Mouse (Mus musculus) embryonic facial prominence, embryonic 13.5 days (tissue): Measurements from ENCODE around the gene 2010003K11Rik. TPM values are rescaled to one million over a fixed set of nuclear protein-coding genes. Genes with fewer than 3 reads are reported as not detected.
A peak's percentile ranks its signal among the peaks of the same experiment; 100 is the strongest.

ENCODE experiments used
- ATAC-seq: fragments of 200-750 bp; cut with Nextera tagmentation; 2 replicates; pipeline ENCODE4 v1.8.0; 2017; ENCODE audit warnings: low read depth; ENCODE audit not compliant: insufficient number of reproducible peaks, insufficient read depth, low FRiP score, low TSS enrichment
- H3K27ac ChIP-seq: fragments of 300-500 bp; sonication (generic); 2 replicates; pipeline ENCODE4 v1.5.1; 2015; ENCODE audit warnings: moderate library complexity, mild to moderate bottlenecking, inconsistent platforms
- H3K27me3 ChIP-seq: fragments of 300-500 bp; sonication (generic); 2 replicates; pipeline ENCODE4 v1.6.1; 2015; ENCODE audit warnings: mild to moderate bottlenecking, inconsistent platforms
- H3K36me3 ChIP-seq: fragments of 300-500 bp; sonication (generic); 2 replicates; pipeline ENCODE4 v1.6.1; 2015; ENCODE audit warnings: mild to moderate bottlenecking, inconsistent platforms
- H3K4me1 ChIP-seq: fragments of 300-500 bp; sonication (generic); 2 replicates; pipeline ENCODE4 v1.6.1; 2015; ENCODE audit warnings: inconsistent platforms
- H3K4me2 ChIP-seq: fragments of 300-500 bp; sonication (generic); 2 replicates; pipeline ENCODE4 v1.6.1; 2015; ENCODE audit warnings: moderate library complexity, mild to moderate bottlenecking, inconsistent platforms
- H3K4me3 ChIP-seq: fragments of 300-500 bp; sonication (generic); 2 replicates; pipeline ENCODE4 v1.5.1; 2015; ENCODE audit warnings: mild to moderate bottlenecking, inconsistent platforms
- H3K9ac ChIP-seq: fragments of 300-500 bp; sonication (generic); 2 replicates; pipeline ENCODE4 v1.6.1; 2015; ENCODE audit warnings: mild to moderate bottlenecking, inconsistent platforms
- H3K9me3 ChIP-seq: fragments of 300-500 bp; sonication (generic); 2 replicates; pipeline ENCODE4 v1.6.1; 2016; ENCODE audit warnings: inconsistent platforms
- WGBS: fragments of 180-500 bp; shearing (Covaris S2); methylation state at CpG from one replicate; pipeline ENCODE4 v1.1.7; 2015; ENCODE audit warnings: mixed read lengths; 5-methylcytosine and 5-hydroxymethylcytosine counted together
- polyA plus RNA-seq: library from polyadenylated mRNA; unstranded; fragments of >200 nt; fragmentation: Nextera tagmentation; extraction: Ambion mirVana; gene quantifications from 2 replicates; pipeline ENCODE4 v1.2.1, GENCODE M21; 2015

The 2010003K11Rik gene
- polyA plus RNA-seq, 1 experiment from 2014 or later: not detected

DNA sequence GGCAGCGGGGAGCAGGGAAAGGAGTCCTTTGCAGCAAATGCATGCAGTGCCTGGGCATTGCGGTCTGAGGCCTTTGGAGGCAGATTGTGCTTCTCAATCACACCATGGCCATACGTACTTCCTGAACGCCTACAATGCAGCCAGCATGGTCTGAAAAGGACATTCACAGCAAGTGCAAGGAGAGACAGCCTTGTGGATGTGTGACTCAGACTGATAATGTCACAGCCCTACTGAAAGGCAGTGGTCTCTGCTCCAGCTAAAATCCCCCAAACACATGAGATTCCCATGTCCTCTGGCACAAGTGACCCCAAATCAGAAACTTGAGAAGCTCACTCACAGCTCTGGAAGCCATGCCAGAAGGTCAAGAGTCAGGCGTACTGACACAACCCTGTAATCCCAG lies 2.6 kb downstream of the 2010003K11Rik start:
- peaks cover 7% of the 10 kb centered on the region; the same call in 1 of the 2 replicates for H3K4me1 ChIP-seq
- no peaks in the 10 kb centered on the region for H3K9me3 ChIP-seq
- H3K36me3 ChIP-seq: no peaks in the 10 kb centered on the region
- 80% methylated on average over 5 of the region's 5 CpGs for WGBS
- H3K27me3 ChIP-seq: no peaks in the 10 kb centered on the region
- H3K9ac ChIP-seq: no peak overlapping the region
- no peak for ATAC-seq
- H3K4me3 ChIP-seq: no peak overlapping the region
- H3K27ac ChIP-seq: no peak overlapping the region
- no peak overlapping the region for H3K4me2 ChIP-seq

DNA sequence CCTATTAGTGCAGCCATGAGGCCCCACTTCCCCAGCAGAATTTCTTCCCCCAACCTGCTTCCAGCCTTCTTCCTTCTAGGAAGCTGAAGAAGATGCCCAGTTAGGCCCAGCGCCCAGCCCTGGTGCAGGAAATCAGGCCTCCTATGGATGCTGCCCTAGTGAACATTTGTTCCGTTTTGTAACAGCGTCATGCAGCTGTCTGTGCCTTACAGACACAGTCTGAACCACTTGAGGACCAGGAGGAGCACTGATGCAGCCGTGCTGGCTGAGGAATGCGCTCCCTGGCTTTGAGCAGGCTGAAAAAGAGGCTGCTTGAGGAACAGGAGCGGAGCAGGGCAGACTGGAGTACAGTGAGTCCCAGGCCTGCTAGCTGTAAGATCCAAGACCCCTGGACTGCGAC lies 3.7 kb downstream of the 2010003K11Rik start:
- WGBS: 67% methylated on average over 7 of the region's 7 CpGs
- H3K27ac ChIP-seq: no peak overlapping the region
- H3K9me3 ChIP-seq: no peaks in the 10 kb centered on the region
- ATAC-seq: no peak
- peak overlapping the region; percentile 22; the same call in 1 of the 2 replicates for H3K9ac ChIP-seq
- H3K27me3 ChIP-seq: no peaks in the 10 kb centered on the region
- H3K36me3 ChIP-seq: no peaks in the 10 kb centered on the region
- H3K4me1 ChIP-seq: peaks cover 7% of the 10 kb centered on the region; the same call in 1 of the 2 replicates
- no peak overlapping the region for H3K4me2 ChIP-seq
- no peak overlapping the region for H3K4me3 ChIP-seq

DNA sequence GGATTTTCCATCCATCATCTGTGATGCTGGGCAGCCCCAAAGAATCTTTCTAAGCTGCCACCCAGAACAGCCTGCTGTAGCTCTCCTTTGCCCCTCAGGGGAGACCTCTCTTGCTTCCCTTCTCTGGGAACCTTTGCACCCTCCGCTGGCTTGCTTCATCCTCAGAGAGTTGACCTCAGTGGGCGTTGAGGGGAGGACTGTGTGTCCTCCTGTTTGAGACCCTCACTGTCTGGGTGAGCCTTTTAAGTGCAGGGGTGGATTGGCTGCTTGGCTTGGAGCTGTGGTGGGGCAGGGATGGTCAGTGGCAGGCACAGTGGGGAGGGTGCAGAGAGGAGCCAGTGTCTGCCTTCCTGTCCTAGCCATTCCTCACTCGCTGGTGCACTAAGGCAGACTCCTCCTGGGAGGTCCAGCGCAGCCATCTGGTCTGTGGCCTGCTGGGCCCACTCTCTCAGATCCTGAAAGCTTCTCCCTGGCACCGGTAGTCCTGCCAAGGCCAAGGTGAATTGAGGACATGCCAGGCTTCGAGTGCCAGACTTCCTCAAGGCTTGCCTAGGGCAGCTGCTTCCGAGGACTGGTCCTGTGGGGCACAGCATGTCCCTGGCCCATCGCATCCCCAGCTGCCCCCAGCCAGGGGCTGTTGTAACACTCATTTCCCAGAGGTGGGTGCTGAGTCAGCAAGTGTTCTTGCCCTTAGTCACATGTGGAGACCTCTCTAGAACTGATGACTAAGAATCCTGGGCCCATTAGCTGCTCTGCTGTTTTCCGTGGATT lies 5.7 kb downstream of the 2010003K11Rik start:
- WGBS: 53% methylated on average over 9 of the region's 9 CpGs
- Histone ChIP-seq H3K4me1 (peaks cover 4% of the 10 kb centered on the region), H3K4me2 (no peak overlapping the region), H3K4me3 (no peak overlapping the region), H3K27me3 (0 out of 2 replicates have a peak, but pooled peaks cover 3% of the 10 kb centered on the region), H3K9me3 (no peaks in the 10 kb centered on the region), H3K27ac (no peak overlapping the region), H3K9ac (peak overlapping the region; percentile 44; the same call in 1 of the 2 replicates), H3K36me3 (no peaks in the 10 kb centered on the region)
- no peak for ATAC-seq

DNA sequence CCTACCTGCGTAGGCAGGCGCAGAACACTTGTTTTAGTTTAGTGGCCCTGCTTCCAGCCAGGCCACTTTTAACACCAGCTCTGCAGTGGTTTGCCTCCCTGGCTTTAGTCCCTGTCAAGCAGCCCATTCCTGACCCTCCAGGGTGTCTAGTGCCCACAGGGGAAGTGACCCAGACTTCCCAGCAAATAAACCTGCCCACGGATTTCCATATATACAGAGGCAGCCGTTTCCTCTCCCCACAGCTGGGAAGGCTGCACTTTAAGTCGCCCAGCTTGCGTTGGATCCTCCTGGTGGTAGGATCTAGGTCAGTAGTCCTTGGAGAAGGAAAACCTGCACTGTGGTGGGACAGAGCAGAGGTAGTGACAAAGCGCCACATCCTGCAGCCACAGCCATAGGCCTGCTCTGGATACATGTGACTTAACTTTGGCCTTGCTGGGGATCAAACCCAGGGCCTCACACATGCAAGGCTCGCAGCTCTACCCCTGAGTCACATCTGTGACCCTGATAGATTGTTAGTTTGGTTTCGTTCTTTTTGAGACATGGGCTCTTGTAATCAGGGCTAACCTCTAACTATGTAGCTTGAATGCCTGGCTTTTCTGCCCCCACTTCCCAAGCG lies 7.2 kb downstream of the 2010003K11Rik start:
- Histone ChIP-seq H3K4me2 (no peak overlapping the region), H3K4me3 (no peak overlapping the region), H3K27ac (no peak overlapping the region), H3K36me3 (no peaks in the 10 kb centered on the region), H3K4me1 (peaks cover 4% of the 10 kb centered on the region; the same call in 1 of the 2 replicates), H3K27me3 (0 out of 2 replicates have a peak, but pooled peaks cover 3% of the 10 kb centered on the region), H3K9ac (0 out of 2 replicates have a peak overlapping the region, but pooled peaks have one; percentile 32), H3K9me3 (no peaks in the 10 kb centered on the region)
- 65% methylated on average over 10 of the region's 10 CpGs for WGBS
- no peak for ATAC-seq

DNA sequence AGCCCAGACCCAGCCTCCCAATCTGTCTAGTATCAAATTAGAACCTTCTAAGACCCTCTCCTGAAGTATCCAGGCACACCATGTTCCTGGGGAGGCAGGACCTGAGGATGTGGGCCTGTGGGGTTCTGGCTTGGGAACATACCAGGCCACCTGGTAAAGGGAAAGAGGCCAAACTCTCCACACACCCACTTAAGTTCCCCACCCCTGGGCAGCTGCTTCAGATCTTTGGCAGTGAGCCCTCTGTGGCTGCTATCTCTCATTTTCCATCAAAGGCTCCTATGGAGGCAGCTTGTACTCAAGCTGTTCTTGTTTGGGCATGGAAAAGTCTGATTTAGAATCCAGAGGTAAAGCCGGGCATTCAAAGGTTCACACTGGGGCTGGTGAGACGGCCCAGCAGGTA lies 10.5 kb downstream of the 2010003K11Rik start:
- 0 out of 2 replicates have a peak, but pooled peaks cover 3% of the 10 kb centered on the region for H3K27me3 ChIP-seq
- no peak overlapping the region for H3K27ac ChIP-seq
- peaks cover 13% of the 10 kb centered on the region for H3K4me1 ChIP-seq
- no peak overlapping the region for H3K4me2 ChIP-seq
- no peak for ATAC-seq
- no peaks in the 10 kb centered on the region for H3K36me3 ChIP-seq
- H3K9ac ChIP-seq: no peak overlapping the region
- no peak overlapping the region for H3K4me3 ChIP-seq
- no peaks in the 10 kb centered on the region for H3K9me3 ChIP-seq
- WGBS: 76% methylated on average over 2 of the region's 2 CpGs

DNA sequence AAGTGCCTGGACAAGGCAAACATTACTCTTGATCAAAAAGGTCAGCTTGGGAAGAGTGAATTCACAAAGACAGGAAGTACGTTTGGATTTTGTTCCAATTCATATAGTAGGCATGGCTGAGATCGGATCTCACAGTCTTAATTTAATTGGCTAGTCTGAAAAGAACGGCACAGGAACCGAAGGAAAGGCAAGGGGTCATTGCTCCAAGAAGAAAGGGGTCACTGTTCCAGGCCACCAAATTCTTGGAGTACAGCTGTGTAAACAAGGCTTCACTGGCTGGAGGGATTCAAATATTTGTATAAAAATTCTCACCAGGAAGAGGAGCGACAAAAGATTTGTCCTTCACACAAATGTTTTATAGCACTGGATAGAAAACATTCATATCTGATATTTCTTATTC lies 13.4 kb downstream of the 2010003K11Rik start:
- no peak overlapping the region for H3K4me3 ChIP-seq
- H3K27ac ChIP-seq: no peak overlapping the region
- ATAC-seq: no peak
- H3K4me1 ChIP-seq: peaks cover 13% of the 10 kb centered on the region
- H3K4me2 ChIP-seq: no peak overlapping the region
- no peaks in the 10 kb centered on the region for H3K9me3 ChIP-seq
- no peak overlapping the region for H3K9ac ChIP-seq
- 0 out of 2 replicates have a peak, but pooled peaks cover 3% of the 10 kb centered on the region for H3K27me3 ChIP-seq
- no peaks in the 10 kb centered on the region for H3K36me3 ChIP-seq
- 21% methylated on average over 5 of the region's 5 CpGs for WGBS

DNA sequence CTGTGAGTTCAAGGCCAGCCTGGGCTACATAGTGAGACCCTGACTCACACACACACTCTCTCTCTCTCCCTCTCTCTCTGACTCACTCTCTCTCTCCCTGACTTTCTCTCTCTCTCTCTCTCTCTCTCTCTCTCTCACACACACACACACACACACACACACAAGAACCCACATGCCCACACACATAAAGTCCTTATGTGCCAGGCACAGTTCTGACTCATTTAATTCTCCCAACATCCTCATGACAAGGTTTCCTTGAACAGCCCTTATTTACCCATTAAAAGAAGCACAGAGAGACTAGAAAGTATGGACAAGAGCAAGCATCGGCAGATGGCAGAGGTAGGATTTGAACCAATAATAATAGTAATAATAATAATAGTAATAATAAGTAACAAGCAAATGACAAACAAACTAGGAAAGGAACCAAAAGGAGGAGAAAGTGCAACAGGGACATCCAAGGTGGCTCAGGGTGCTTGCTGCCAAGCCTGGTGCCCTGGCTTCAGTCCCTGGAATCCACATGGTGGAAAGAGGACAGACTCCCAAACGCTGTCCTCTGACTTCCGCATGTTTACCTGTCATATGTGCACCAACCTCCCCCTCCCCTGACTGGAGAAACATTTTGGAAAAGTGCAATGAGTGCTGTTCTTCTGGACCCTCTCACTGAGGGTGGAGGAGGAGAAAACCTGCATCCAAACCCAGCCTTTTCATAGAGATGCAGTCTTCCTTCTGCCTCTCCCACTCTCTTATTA lies 16.1 kb downstream of the 2010003K11Rik start:
- H3K4me3 ChIP-seq: no peak overlapping the region
- no peak for ATAC-seq
- H3K4me1 ChIP-seq: peaks cover 10% of the 10 kb centered on the region; the same call in 1 of the 2 replicates
- no peak overlapping the region for H3K4me2 ChIP-seq
- H3K27ac ChIP-seq: no peak overlapping the region
- H3K36me3 ChIP-seq: no peaks in the 10 kb centered on the region
- WGBS: 86% methylated on average over 3 of the region's 3 CpGs
- H3K9ac ChIP-seq: no peak overlapping the region
- peaks cover 7% of the 10 kb centered on the region for H3K27me3 ChIP-seq
- H3K9me3 ChIP-seq: no peaks in the 10 kb centered on the region

DNA sequence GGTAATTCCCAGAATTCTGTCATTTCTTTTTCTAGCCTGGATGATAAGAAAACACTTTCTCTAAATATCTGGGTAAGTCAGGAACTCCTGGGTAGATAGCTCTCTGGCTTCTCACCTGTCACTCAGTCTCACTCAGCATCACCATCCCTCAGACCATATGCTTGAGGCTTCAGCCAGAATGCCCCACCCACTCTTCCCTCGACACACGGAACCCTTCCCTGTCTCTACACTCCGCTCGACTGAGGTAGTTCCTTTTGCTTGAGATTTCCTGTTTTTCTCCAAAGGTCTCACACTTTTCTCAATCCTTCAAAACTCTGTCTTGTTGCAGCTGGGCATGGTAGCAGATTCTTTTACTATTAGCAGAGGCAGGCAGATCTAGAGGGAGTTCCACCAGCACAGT lies 17.1 kb downstream of the 2010003K11Rik start:
- no peak overlapping the region for H3K27ac ChIP-seq
- no peaks in the 10 kb centered on the region for H3K9me3 ChIP-seq
- H3K27me3 ChIP-seq: peaks cover 16% of the 10 kb centered on the region
- H3K4me1 ChIP-seq: peaks cover 15% of the 10 kb centered on the region
- no peak overlapping the region for H3K9ac ChIP-seq
- ATAC-seq: no peak
- no peaks in the 10 kb centered on the region for H3K36me3 ChIP-seq
- 41% methylated on average over 4 of the region's 4 CpGs for WGBS
- no peak overlapping the region for H3K4me3 ChIP-seq
- no peak overlapping the region for H3K4me2 ChIP-seq

DNA sequence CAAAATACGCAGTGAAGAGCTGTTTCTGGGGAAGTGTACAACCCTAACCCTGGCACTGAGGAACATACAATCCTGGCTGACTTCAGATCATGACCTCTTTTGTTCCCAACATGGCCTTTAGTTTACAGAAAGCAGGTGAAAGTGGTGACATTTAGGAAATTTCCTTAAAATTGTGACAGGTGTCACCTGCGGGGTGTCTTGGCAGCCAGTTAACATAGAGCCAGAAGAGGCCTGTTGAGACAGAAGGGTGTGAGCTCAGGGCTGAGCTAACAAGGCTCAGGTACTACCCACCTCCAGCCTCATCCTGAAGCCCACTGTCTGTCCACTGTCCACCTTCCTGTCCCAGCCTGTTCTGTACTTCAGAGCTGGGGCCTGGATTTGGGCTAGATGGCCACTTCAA lies 18.3 kb downstream of the 2010003K11Rik start:
- no peak overlapping the region for H3K4me2 ChIP-seq
- H3K9me3 ChIP-seq: no peaks in the 10 kb centered on the region
- H3K9ac ChIP-seq: no peak overlapping the region
- no peaks in the 10 kb centered on the region for H3K36me3 ChIP-seq
- peaks cover 29% of the 10 kb centered on the region for H3K27me3 ChIP-seq
- WGBS: 79% methylated on average over 2 of the region's 2 CpGs
- no peak for ATAC-seq
- peaks cover 12% of the 10 kb centered on the region for H3K4me1 ChIP-seq
- no peak overlapping the region for H3K4me3 ChIP-seq
- no peak overlapping the region for H3K27ac ChIP-seq

DNA sequence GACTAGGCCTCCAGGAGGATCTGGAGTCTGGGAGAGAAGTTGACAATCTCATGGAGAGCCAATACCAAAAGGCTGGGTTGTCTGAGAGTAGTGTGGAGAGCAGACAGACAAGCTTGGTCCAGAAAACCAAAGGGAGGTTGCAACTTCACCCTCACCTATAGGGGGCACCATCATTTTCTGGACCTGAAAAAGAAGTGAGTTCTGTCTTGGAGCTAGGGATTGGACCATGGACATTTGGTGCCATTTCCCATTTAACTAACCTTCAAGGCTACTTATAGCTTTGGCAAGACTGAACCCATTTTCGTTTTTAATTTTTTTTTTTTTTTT lies 20.2 kb downstream of the 2010003K11Rik start:
- no peak for ATAC-seq
- no peak overlapping the region for H3K4me2 ChIP-seq
- H3K9ac ChIP-seq: no peak overlapping the region
- no peak overlapping the region for H3K4me3 ChIP-seq
- H3K27me3 ChIP-seq: peaks cover 34% of the 10 kb centered on the region
- H3K4me1 ChIP-seq: peaks cover 8% of the 10 kb centered on the region
- no peak overlapping the region for H3K27ac ChIP-seq
- 44% methylated on average over 1 of the region's 1 CpGs for WGBS
- H3K36me3 ChIP-seq: no peaks in the 10 kb centered on the region
- H3K9me3 ChIP-seq: no peaks in the 10 kb centered on the region

DNA sequence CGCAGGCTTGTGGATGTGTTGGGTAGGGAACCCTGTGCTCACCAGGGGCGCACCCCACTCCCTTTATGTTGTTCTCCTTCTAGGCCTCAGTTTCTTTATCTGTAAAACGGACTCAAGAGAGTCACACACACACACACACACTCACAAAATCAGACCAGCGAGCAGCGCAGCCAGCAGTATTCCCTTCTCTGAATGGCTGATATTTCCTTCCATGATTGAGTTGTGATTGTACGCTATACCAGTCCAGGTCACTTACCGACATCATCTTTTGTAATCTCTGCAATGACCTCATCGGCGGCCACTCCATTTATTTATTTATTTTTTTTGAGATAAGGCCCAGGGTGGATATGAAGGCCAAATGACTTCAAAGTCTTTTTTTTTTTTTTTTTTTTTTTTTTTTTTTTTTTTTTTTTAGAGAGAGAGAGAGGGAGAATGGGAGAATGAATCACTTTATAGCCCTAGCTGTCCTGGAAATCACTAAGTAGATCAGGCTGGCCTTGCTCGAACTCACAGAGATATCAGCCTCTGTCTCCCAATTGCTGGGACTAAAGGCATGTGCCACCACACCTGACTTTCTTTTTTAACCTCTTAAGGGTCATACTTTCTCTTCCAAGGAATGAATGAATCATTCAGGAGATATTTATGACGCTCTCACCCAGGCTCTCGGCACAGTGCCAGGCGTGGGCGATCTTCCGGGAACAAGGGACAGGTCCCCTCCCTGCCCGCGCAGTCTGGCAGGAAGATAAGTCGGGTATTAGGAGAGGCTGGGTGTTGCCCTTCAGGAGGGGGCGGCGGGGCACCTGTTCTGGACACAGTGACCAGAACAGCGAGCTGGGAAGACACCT lies 20.8 kb downstream of the 2010003K11Rik start, which contains the start of gene Syt12:
TSS of gene Syt12 (minus strand) at position 103 of the 845 bp plus-strand sequence.
- peak within 1 kb of the TSS; percentile 75 for H3K9ac ChIP-seq
- peak within 1 kb of the TSS; percentile 59 for H3K4me3 ChIP-seq
- WGBS: 32% methylated on average over 21 of the region's 21 CpGs
- peaks cover 13% of the 10 kb centered on the region for H3K4me1 ChIP-seq
- no peak for ATAC-seq
- H3K27ac ChIP-seq: peak within 1 kb of the TSS; percentile 51; the same call in 1 of the 2 replicates
- H3K4me2 ChIP-seq: peak within 1 kb of the TSS; percentile 98
- H3K36me3 ChIP-seq: no peaks in the 10 kb centered on the region
- H3K27me3 ChIP-seq: peaks cover 34% of the 10 kb centered on the region
- H3K9me3 ChIP-seq: no peaks in the 10 kb centered on the region
